Mouse (Mus musculus): ENCODE results near the gene Ankrd60.

Ankrd60 gene

GRCm38 (mm10) chr2:173585387-173586117 is 7.4 kb upstream of the Ankrd60 start:
- no peak for DNase-seq (ENCODE audit: extremely low read depth, insufficient read length, low spot score)

GRCm38 (mm10) chr2:173584361-173584760 is 6.2 kb upstream of the Ankrd60 start:
- DNase-seq (ENCODE audit: extremely low read depth, insufficient read length, low spot score): no peak

GRCm38 (mm10) chr2:173583455-173583854 is 5.3 kb upstream of the Ankrd60 start:
- no peak for DNase-seq (ENCODE audit: extremely low read depth, insufficient read length, low spot score)

- DNase-seq (ENCODE audit: extremely low read depth, insufficient read length, low spot score): no peak
These were observed 4.7 kb upstream of the Ankrd60 start for GRCm38 (mm10) chr2:173582903-173583302.

- no peak for DNase-seq (ENCODE audit: extremely low read depth, insufficient read length, low spot score)
These were observed 2.9 kb upstream of the Ankrd60 start for GRCm38 (mm10) chr2:173581096-173581495.

- no peak for DNase-seq (ENCODE audit: extremely low read depth, insufficient read length, low spot score)
These were observed 430 bp upstream of the Ankrd60 start for GRCm38 (mm10) chr2:173578595-173578994.

GRCm38 (mm10) chr2:173564179-173564578 is 14.0 kb downstream of the Ankrd60 start:
- no peak for DNase-seq (ENCODE audit: extremely low read depth, insufficient read length, low spot score)

GRCm38 (mm10) chr2:173563336-173563735 is 14.8 kb downstream of the Ankrd60 start:
- no peak for DNase-seq (ENCODE audit: extremely low read depth, insufficient read length, low spot score)

- DNase-seq (ENCODE audit: extremely low read depth, insufficient read length, low spot score): no peak
These were observed 16.2 kb downstream of the Ankrd60 start for GRCm38 (mm10) chr2:173561851-173562442.

GRCm38 (mm10) chr2:173558754-173559396 is 19.3 kb downstream of the Ankrd60 start:
- no peak for DNase-seq (ENCODE audit: extremely low read depth, insufficient read length, low spot score)

- DNase-seq (ENCODE audit: extremely low read depth, insufficient read length, low spot score): no peak
These were observed 24.3 kb downstream of the Ankrd60 start for GRCm38 (mm10) chr2:173553863-173554262.

GRCm38 (mm10) chr2:173550681-173551080 is 27.5 kb downstream of the Ankrd60 start:
- DNase-seq (ENCODE audit: extremely low read depth, insufficient read length, low spot score): no peak

- no peak for DNase-seq (ENCODE audit: extremely low read depth, insufficient read length, low spot score)
These were observed 28.9 kb downstream of the Ankrd60 start for GRCm38 (mm10) chr2:173549236-173549635.

GRCm38 (mm10) chr2:173545992-173546703 is 32.0 kb downstream of the Ankrd60 start:
- DNase-seq (ENCODE audit: extremely low read depth, insufficient read length, low spot score): peak; percentile 72

GRCm38 (mm10) chr2:173542716-173543115 is 35.4 kb downstream of the Ankrd60 start:
- no peak for DNase-seq (ENCODE audit: extremely low read depth, insufficient read length, low spot score)

- no peak for DNase-seq (ENCODE audit: extremely low read depth, insufficient read length, low spot score)
These were observed 36.4 kb downstream of the Ankrd60 start for GRCm38 (mm10) chr2:173541748-173542147.

- no peak for DNase-seq (ENCODE audit: extremely low read depth, insufficient read length, low spot score)
These were observed 38.4 kb downstream of the Ankrd60 start for GRCm38 (mm10) chr2:173539781-173540180.

GRCm38 (mm10) chr2:173535886-173536285 is 42.3 kb downstream of the Ankrd60 start:
- DNase-seq (ENCODE audit: extremely low read depth, insufficient read length, low spot score): no peak

- no peak for DNase-seq (ENCODE audit: extremely low read depth, insufficient read length, low spot score)
These were observed 42.8 kb downstream of the Ankrd60 start for GRCm38 (mm10) chr2:173535390-173535789.

- DNase-seq (ENCODE audit: extremely low read depth, insufficient read length, low spot score): no peak
These were observed 43.6 kb downstream of the Ankrd60 start for GRCm38 (mm10) chr2:173534581-173534980.

Measured in 3134 (cell line).